Mouse (Mus musculus): ENCODE data around the gene Gm20388. TPM values are rescaled to one million over a fixed set of nuclear protein-coding genes. Genes with fewer than 3 reads are reported as not detected.

Gene Gm20388
- total RNA-seq, 1 experiment from 2014 or later, result 3.6 TPM

DNA sequence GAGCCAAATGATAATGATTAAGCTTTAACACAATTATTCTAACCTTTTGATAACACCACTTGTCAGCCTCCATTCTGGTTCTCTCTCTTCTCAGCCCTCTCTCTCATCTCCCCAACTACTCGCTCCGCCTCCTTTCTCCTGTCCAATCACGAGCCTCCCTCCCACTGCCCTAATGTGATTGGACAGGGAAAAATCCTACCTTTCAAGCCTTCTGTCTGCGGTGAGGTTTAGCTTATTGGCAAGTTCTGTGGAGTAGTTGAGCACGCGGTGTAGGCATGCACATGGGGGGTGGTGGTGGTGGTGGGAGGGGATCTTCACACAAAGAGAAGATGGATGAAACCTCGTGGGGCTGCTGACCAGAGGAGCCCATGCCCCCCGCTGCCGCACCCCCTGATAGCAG lies 102.3 kb downstream of the Gm20388 start:
- no peak for DNase-seq

DNA sequence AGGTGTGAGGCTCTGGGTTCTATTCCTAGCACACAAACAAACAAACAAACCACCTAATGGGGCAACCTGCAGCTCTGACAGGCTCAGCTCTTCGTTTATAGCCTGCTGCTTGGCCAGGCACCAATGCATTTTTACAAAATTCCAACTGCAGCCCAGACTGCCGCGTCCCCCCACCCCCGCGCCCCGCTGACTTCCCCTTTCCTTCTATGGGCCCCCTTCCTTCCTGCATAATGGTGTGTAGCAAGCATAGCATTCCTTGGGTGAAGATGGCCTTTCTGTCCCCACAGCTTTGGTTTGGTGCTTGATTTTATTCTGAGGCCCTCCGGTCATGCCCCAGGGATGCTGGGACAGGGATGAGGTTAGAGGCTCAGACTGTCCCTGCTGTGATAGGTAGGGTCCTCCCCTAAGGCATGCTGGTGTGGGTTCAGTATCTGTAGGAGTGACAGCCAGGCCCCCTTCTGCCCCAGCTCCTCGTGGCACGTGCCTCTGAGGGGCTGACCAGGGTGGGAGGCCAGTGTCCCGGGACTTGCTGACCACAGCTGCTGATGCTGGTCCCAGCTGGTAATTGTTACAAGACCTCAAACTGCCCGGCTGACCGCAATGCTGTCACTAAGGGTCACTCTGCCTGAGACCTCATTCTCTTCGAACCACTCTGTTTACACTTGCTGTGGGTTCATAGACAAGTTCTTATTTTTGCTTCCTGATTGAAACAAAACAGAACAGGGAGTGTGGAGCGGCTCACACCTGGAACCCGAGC lies 103.8 kb downstream of the Gm20388 start:
- DNase-seq, result no peak

DNA sequence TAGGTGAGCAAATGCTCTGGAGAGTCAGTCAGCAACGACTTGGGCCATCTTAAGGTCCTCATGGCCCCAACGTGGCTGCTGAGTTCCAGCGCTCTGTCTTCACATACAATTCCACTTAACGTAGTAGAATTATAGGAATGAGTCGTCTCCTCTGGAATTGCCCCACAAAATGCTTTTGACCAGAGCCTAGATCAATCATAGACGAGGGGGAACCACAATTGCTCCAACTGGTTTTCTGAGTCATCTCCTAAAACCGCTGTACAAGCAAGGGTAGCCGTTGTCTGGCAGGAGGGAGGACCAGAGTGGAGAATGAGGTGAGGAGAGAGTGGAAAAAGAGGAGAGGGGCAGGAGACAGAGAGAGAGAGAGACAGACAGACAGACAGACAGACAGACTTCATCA lies 105.3 kb downstream of the Gm20388 start:
- DNase-seq, result no peak

DNA sequence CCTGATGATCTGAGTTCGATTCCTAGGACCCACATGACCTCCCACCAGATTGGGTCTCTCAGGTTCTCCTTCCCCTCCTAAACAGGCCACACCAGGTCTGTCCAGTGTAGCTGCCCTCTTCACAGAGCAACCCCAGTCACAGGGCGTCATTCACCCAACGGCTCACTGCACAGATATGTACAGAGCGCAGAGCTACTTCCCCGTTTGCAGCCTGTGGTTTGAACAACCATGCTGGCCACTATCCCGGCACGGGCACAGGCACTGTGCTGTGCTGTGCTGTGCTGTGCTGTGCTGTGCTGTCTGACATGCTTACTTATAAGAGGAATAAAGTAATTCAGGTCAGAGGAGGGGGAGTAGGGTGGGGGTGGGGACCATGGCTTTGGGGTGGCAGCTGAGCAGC lies 105.8 kb downstream of the Gm20388 start:
- no peak for DNase-seq

DNA sequence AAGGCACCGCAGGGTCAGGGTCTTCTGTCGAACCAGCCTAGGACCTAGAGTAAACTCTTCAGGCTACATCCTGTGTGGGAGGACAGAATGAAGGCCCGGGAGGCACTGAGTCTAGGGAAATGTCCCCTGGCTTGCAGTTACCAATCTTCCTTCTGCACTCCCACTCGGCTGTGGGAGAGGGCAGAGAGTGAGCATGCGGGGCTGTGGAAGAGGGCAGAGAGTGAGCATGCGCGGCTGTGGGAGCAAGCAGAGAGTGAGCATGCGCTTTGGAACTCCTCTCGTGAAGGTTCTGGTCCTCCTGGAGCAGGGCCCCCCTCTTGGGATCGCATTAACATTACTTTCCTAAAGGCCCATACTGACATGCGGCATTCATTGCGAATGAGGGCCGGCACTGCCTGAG lies 106.7 kb downstream of the Gm20388 start:
- DNase-seq, result no peak

DNA sequence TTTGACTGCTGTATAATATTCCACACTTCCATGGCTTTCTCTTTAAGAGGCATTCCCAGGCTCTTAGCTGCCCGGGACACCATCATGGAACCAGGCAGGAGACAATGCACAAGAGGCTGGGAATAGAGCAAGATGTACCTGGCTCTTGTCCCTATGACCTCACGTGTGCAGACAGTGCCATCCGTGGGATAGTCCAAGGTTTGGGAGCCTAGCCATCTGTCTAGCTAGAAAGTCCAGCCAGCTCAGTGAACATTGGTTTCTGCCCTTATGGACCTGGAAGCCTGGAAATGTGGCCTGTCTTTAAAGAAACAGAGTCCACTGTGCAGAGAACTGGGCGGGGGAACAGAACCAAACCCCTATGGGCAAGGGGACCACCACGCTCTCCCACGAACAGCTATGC lies 107.1 kb downstream of the Gm20388 start:
- DNase-seq, result no peak

DNA sequence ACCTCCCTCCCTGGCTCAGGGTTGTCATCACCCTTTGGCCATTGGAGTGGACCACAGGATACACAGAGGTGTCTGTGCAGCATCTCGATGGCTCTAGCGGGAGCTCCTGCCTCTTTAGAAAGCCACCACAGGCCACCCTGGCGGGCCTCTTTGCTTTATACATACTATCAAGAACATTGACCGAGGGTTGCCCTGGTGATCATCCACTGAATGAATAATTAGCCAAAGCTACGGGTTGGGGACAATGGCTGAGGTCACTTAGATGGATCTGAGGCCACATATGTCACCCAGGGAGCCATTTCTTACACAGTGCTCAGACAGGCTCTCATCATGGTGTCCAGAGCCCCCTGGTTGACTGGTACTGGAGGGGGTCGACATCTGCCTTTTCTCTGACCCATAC lies 107.7 kb downstream of the Gm20388 start:
- DNase-seq, result no peak

DNA sequence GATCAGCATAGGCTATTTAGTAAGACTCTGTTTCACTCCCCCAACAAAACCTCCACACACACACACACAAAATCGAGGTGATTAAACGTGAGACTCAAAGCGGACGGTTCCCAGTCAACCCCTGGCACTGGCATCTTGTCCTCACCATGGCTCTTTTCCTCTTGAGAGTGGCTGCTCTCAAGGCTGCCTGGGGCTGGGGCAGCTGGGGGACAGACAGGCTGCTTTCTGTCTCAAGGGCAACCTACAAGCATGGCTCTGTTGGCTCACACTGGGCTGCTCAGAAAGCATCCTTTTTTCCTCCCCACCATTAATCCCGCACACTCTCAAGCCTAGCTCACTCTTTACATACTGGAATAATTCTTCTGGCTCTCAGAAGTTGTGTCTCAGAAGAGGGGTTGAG lies 108.7 kb downstream of the Gm20388 start:
- DNase-seq, result no peak

DNA sequence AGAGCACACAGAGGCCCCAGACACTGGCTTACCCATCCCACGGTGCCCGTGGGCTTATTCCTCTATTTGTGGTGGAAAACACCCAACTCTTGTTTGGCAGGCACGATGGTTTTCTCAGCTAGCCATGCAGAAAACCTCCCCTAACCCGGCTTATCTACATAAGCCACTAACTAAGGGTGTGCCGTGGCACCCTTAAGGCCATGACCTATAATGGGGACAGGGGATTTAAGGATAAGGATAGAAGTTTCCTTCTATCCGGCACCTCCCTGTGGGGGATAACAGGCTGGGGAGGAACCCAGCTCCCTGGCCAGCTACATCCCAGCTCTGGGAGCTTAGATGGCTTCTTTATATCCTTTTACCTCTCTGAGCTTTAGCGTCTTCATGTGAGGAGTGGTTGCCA lies 109.7 kb downstream of the Gm20388 start:
- DNase-seq, result no peak

DNA sequence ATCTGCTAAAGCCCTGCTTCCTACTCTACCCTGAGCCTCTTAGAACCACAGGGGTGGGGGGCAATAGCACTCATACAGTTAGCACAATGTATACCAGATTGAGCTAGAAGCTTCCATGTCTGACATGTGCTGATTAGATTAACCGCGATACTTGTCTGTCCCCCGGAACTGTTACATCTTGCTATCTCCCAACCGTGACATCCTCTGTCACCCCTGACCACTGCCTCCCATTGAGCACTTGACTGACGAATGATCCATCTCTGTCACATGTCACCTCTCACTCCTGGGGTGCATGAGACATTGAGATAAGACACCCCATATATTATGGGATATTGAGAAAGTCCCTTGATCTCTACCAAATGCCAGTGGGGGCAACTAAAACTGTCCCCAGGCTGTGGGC lies 115.6 kb downstream of the Gm20388 start:
- no peak for DNase-seq

DNA sequence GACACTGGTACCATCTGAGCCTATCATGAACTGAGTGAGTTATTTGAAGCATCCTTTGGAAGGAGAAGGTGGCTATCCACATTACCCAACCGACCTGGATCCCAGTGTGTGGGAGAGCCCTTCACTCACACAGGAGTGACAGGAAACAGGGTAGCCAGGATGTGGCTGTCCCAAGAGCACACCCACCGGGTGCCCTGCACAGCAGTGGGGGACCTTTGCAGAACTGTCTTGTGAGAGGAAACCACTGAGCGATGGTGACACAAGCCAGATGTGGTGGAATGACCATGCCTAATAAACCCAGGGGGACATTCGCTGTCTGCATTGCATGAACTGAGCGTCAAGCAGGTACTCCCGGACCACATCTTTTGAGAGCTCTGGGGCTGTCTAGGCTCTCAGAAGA lies 116.3 kb downstream of the Gm20388 start:
- no peak for DNase-seq

DNA sequence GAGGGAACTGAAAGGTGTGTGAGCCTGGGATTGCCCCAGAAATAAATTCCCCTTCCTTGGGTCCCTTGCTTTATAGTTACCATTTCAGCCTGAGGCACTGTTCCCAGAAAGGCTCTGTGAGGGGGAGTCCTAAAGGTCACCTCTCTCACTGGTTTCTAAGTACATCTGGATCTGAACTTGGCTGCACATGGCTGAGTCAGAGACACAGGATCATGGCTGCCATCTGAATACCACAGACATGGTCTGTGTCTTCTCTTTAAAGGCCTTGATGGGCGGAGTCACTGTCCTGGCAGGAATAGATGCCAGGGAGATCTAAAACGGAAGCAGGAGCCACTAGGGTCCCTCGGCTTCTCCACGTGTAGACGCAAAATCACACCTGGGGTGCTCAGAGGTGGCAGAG lies 119.8 kb downstream of the Gm20388 start:
- no peak for DNase-seq

DNA sequence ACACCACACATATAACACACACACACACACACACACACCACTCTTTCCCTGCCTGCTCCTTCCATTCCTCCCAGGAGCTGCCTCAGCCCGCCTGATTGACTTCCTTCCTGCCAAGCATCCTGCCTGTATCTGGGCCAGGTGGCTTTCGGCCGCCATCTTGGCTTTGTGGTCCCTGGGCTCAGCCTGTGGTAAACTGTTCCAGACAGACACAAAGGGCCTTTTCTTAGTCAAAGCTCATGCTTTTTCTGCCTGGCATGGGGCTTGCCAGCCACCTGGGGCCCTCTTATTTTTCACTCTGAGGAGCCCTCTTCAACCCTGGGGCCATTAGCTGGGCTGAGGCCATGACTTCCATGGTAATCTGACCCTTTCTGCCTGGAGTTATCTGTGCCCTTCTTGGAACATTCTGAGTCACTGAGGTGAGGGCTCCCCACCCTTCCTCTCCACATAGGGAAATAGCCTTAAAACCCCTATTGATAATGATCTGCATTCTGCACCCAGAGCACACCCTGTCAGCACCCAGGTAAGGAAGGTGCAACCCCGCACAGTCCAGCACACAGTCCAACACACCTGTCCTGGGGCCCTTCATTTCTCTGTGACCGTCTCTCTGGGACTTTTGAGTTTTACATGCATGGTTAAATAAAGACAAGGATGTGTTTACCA lies 122.0 kb downstream of the Gm20388 start:
- DNase-seq, result no peak

DNA sequence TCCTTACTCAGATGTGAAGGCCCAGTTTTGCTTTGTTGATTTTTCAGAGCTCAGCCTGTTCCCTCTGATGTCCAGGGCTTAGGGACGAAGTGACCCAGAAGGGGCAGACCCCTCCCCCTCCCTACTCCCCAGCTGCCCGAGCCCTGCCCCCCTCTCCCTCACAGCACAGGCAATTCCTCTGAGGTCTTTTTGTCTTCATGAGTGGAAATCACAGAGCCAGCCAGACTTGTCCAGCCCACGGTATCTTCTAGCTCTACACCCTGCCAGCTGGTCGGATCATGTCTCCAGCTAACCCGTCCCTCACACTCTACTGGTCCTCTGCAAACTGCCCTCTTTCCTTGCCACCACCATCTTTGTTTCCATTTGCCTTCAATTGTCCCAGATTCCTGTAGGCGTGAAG lies 123.8 kb downstream of the Gm20388 start:
- DNase-seq, result no peak

DNA sequence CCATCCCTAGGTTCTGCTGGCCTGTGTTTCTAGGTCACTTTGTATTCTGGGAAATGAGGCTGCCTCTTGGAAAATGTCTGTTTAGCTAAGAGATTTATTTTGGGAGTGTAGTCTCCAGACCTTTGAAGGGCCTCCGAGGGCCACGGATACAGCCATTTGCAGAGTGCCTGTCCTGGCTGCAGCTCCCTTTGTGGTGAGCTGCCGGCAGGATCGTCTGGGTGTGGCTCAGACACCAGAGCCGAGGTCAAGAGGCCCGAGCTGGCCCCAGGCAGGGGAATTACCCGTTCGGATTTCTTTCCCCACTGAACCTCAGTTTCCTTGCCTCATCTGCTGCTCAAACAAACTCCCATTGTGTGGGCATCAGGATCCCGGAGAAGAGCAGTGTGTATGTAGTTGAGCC lies 125.5 kb downstream of the Gm20388 start:
- no peak for DNase-seq

DNA sequence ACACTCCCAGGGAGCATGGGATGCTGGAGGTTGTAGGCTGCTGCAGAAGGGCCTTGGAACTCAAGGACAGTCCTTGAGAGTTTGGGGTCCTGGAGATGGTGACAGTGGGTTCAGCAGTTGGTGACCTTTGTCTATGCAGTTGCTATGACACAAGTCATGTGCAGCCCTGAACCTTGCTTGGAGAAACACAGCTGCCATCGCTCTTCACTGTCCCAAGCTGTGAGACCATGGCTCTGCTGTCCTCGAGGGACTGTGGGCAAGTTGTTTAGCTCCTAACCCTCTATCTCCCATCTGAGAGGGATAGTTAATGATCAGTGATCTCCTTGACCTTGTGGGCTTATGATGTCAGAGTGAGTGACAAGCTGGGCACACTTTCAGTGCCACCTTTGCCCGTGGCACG lies 125.9 kb downstream of the Gm20388 start:
- no peak for DNase-seq

DNA sequence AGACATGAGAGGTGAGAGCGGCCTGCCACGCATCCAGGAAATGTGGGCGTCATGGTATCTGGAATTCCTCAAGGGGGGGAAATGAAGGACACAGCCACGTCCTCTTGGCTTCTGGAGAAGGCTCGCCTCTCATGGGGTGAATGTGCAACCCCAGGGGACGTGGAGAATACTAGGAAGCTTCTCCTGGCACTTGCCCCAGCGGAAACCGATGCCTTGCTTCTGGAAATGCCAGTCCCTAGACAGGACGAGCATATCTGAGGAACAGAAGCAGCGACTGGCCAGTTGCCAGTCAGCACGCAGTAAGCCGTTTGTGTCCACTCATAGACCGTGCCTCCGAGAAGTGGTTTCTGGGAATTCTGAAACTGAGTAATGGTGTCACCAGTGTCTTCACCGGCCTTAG lies 126.6 kb downstream of the Gm20388 start:
- peak; percentile 24 for DNase-seq

DNA sequence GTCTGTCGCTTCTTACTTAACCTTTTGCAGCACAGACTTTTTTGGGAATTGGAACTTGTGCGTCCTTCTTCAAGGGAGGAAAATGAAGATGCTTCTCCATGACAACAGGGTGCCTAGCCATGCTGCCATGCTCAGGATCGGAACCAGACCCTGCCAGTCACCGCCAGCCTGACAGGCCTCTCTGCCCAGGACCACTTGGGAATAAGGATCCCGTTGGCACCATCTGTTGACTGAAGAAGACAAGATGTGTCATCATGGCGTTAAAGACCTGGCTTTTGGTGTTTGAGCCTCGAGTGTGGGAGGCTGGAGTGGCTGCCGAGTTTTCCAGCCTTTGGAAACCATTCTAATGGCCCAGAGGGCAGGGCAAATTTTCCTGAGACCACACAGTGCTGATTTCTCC lies 127.0 kb downstream of the Gm20388 start:
- no peak for DNase-seq

DNA sequence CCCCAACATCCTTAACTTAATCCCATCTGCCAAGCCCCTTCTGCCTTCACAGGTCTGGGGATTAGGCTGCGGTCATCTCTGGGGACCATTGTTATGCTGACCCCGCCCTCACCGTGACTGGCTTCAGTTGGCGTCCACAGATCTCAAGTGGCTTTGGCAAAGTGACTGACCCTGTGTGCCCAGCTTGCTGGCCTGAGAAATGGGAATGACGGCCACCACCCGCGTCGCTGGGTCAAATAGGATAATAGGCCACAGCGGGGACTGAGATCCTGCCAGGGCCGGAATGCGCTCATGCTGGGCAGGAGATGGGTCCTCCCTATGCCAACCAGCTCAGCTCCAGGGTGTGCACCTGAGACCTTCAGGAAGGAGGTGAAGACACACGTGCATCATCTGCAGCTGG lies 128.1 kb downstream of the Gm20388 start:
- no peak for DNase-seq

DNA sequence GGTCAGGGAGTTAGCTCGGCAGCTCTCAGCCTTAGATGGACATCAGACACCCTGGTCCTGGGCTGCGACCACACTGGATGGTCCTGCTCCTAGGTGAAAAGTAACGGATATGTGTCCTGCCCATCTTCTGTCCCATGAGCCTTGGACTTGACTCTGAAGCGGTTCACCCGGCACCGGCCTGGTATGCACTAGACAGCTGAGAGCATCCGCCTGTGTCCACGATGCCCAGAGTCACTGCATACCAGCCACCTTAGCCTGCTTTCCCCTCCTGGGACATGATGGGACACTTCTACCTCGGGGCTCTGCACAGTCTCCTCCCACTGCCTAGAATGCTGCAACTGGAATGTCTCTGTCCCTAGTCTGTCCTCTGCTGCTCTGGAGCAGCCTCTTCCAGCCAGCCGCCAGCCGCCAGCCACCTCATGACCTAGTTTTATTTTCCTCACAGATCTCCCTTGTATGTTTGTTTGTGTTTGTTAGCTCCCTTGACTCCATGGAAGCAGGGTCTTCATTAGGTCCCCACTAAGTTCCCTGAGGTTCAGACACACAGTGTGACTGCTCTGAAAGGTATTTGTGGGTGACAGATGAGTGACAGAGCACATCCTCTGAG lies 128.8 kb downstream of the Gm20388 start:
- no peak for DNase-seq

DNA sequence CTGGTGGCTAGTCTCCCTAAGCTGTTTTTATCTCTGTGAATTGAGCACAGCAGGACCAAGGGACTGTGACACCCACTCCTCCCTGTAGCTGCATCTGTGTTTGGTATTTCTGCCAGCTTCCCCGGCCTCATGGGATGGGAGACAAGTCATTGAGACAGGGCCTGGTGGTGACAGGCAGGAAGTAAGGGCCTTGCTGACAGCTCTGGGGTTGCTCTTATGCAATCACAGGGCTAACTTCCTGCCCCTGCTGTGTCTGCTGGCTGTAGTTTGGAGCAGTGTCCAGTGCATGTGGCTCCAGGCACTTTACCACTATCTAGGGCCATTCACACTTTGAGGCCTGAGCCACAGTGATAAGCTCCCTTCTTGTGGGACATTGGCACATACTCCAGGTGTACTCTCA lies 130.2 kb downstream of the Gm20388 start:
- peak; percentile 25 for DNase-seq

DNA sequence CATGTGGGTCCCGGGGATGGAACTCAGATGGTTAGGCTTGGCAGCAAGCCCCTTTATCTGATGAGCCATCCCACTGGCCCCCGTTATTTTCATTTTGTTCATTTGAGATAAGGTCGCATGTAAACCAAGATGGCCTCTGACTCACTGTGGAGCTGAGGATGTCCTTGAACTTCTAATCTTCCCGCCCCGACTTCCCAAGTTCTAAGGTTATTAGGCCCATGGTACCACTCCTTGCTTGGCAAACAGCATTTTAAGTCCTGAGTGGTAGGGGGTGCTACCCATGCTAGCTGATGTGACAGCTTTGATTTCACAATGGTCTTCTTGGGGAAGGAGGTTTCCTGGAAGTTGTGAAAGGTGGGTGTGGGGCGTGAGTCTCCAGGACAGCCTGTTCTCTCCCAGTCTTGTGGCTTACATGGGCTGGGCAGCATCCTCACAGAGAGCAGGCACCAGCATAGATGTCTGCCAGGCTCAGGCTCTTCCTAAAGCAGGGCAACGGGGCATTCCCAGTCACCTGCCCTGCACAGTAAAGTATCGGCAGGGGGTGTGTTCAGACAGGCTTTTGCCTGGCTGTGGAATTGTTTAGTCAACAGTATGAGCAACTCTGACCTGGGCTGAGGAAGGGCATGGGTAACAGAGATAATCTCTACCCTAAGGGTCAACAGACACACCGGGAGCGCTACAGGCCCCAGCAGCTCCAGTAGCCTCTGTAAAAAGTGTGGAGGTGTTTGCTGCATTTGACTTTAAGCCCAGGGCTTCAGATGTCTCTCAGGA lies 132.1 kb downstream of the Gm20388 start:
- no peak for DNase-seq

DNA sequence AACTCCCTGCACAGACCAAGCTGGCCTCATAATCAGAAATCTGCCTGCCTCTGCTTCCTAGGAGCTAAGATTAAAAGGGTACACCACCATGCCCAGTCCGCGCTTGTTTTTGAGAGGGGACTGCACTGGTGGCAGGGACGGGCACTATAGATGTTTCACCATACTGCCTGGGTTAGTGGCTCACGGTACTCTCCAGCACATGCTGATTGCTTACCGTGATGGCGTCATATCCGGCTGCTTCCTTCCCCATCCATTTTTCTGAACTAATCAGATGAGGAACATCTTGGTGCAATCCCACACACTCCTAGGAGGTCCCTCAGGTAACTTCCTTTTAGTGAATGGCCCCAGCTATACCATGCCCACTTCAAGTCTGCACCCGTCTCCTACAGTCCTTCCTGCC lies 134.3 kb downstream of the Gm20388 start:
- no peak for DNase-seq
